Mouse (Mus musculus): ENCODE data around the gene Ms4a6c. TPM values are rescaled to one million over a fixed set of nuclear protein-coding genes. Genes with fewer than 3 reads are reported as not detected.

Ms4a6c gene
- polyA plus RNA-seq, 1 experiment, result not detected

DNA sequence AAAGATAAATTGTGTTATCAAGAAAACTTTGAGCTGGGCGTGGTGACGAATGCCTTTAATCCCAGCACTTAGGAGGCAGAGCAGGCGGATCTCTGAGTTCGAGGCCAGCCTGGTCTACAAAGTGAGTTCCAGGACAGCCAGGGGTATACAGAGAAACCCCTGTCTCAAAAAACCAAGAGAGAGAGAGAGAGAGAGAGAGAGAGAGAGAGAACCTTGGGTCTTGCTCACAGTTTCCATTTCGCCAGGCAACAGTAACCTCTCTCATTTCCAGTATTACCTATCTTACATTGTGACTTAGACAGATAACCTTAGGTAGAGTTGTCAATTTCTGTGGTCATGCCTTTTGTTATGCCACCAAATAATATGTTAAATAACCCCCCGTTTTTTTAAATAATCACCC is 27.2 kb downstream of the Ms4a6c start:
- no peak for TF ChIP-seq GATA1 (IDR thresholded peaks at IDR 0.05; ENCODE audit: low read length)

DNA sequence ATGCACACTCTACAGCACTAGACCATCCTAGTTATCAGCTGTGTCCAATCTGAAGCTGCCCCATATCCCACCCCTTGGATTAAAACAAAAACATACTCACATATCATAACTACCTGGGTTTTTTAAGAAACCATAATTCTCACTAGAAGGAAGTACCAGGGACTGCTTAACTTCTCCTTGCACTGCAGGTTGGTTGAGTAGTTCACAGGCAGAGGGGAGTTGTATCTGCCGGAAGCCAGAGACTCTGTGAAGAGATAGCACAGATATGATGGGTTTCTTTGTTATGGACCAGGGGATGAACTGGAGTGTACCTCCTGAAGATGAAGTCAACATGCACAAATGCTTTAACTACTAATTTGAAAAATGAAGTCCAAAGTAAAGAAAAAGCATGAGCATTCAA is 31.6 kb downstream of the Ms4a6c start:
- TF ChIP-seq GATA1 (IDR thresholded peaks at IDR 0.05; ENCODE audit: low read length), result no peak

DNA sequence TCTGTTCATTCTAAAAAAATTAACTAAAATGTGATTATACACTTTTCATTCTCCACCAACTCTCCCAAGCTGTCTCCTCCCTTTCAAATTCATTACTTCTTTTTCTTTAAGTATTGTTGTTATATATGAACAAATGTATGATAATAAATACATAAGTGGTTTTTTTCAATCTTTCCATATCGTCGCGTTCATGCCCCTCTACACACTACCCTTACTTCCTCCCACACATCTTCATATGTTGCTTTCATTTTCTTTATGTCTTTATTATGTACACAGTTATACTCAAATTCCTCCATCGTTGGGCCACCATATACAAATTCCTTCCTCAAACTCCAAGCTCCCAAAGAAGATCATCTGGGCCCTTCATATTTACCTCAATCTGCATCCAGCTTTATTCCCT is 32.2 kb downstream of the Ms4a6c start:
- no peak for TF ChIP-seq GATA1 (IDR thresholded peaks at IDR 0.05; ENCODE audit: low read length)

DNA sequence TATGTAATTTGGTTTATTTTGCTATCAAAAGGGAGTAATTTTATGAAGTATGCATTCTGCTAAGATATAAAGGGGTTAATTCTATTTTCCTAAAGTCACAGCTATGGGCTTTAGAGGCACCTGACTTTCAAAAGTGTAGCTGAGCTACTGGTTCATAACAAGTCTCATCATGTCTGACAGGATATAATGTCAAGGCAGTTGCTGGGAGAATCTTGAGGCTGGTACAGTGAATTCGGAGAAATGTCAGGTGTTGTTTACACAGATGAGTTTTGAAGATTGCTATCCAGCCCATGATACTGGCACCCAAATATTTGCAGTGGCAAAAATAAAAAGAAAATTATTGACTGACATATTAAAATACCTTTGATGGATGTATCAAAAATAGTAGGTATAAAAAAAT is 35.7 kb downstream of the Ms4a6c start:
- no peak for TF ChIP-seq GATA1 (IDR thresholded peaks at IDR 0.05; ENCODE audit: low read length)

DNA sequence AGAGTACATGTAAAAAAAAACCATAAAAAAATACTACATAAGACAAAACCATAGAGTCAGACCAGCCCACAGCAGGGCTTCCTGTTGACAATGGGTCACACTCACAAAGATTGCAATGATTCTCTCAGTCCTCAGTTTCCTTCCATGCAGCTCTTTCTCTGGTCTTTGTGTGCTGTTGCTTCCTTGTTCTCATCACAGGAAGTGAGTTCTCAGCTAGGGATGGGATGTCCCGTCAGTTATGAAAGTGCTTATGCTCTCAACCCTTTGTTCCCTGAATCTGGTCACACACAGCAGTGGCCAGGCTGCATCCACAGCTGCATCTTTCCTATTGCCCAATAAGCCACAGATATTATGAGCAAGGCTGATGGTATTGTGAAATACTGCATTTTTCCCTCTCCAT is 44.3 kb downstream of the Ms4a6c start:
- no peak for TF ChIP-seq GATA1 (IDR thresholded peaks at IDR 0.05; ENCODE audit: low read length)

DNA sequence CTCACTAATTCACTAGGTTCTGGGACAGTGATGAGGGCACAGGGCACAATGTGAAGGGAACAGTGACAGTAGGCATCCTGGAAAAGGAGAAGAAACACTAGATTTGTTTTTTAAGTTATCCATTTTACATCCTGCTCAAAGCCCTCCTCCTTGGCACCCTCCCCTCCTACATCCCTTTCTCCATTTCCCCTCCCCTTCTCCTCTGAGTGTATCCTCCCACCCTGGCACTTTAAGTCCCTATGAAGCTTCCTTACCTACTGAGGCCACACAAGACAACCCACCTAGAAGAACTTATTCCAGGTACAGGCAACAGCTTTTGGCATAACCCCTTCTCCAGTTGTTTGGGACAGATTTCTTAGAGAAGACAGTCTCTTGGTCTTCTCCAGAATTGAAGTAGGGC is 47.1 kb downstream of the Ms4a6c start, which contains the start of gene Ms4a6b:
Ms4a6b (plus strand) TSS at position 267 of the 400 bp plus-strand sequence.
- TF ChIP-seq GATA1 (IDR thresholded peaks at IDR 0.05; ENCODE audit: low read length), result no peak

DNA sequence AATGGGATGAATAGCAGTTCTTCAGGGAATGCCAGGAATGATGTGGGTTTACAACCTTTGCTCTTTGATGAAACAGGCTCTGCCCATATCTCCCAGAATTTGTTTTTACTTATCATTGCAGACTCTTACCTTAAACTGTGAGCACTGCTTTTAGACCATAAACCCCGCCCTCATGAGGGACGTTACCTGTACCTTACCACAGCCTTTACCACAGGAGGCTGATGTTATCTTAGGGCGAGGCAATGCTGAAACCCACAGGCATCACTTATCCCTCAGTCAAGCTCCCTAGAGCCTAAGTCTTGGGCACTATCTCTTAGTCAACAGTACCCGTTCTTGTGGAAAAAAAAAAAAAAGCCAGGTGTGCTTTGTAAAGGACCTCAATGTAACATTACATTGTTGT is 47.7 kb downstream of the Ms4a6c start:
- no peak for TF ChIP-seq GATA1 (IDR thresholded peaks at IDR 0.05; ENCODE audit: low read length)

DNA sequence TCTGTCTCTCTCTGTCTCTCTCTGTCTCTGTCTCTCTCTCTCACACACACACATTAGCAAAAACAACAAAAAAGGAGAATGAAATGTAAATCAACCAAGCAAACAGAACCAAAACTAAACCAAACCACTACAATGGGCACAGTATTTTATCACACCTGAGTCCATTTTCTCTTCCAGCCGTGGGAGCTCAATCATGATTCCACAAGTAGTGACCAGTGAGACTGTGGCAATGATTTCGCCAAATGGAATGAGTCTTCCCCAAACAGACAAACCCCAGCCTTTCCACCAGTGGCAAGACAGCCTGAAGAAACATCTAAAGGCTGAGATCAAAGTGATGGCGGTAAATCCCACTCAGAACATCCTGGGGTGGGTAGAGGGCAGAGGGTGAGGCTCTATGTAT is 51.0 kb downstream of the Ms4a6c start:
- TF ChIP-seq GATA1 (IDR thresholded peaks at IDR 0.05; ENCODE audit: low read length), result no peak

Other genes starting within 250 kb of the Ms4a6c start
- not detected in 2 replicates for gene Ms4a12, start 236.9 kb upstream of the Ms4a6c start, polyA plus RNA-seq (2012)
- not detected in 2 replicates for gene Ms4a1, start 203.1 kb upstream of the Ms4a6c start, polyA plus RNA-seq (2012)
- gene Ms4a5, start 185.5 kb upstream of the Ms4a6c start, polyA plus RNA-seq (2012), result not detected in 2 replicates
- not detected in 2 replicates for gene Ms4a14, start 154.9 kb upstream of the Ms4a6c start, polyA plus RNA-seq (2012)
- gene Ms4a7, start 133.2 kb upstream of the Ms4a6c start, polyA plus RNA-seq (2012), result not detected in 2 replicates
- gene Ms4a4a, start 93.8 kb upstream of the Ms4a6c start, polyA plus RNA-seq (2012), result not detected in 2 replicates
- not detected in 2 replicates for gene Ms4a4c, start 64.6 kb upstream of the Ms4a6c start, polyA plus RNA-seq (2012)
- gene Ms4a4b, start 25.8 kb upstream of the Ms4a6c start, polyA plus RNA-seq (2012), result not detected in 2 replicates
- gene Gm8369, start 16.6 kb downstream of the Ms4a6c start, polyA plus RNA-seq (2012), result not detected in 2 replicates
- gene Ms4a6b, start 47.1 kb downstream of the Ms4a6c start, polyA plus RNA-seq (2012), result not detected in 2 replicates
- gene Ms4a4d, start 67.4 kb downstream of the Ms4a6c start, polyA plus RNA-seq (2012), result not detected in 2 replicates
- gene Ms4a6d, start 135.5 kb downstream of the Ms4a6c start, polyA plus RNA-seq (2012), result not detected in 2 replicates
- gene Ms4a2, start 154.4 kb downstream of the Ms4a6c start, polyA plus RNA-seq (2012), result not detected in 2 replicates
- gene Ms4a3, start 171.5 kb downstream of the Ms4a6c start, polyA plus RNA-seq (2012), result not detected in 2 replicates
- gene Oosp2, start 191.2 kb downstream of the Ms4a6c start, polyA plus RNA-seq (2012), result not detected in 2 replicates
- not detected in 2 replicates for gene Oosp1, start 221.8 kb downstream of the Ms4a6c start, polyA plus RNA-seq (2012)
- not detected in 2 replicates for gene Oosp3, start 227.7 kb downstream of the Ms4a6c start, polyA plus RNA-seq (2012)

All from G1E-ER4 (cell line).